Mouse (Mus musculus) heart, adult 9 months (tissue): ENCODE results near the gene Gm21943.
"Not testable (repeated sequence)": the region's sequence is repeated elsewhere in the genome, so short reads cannot be mapped to it uniquely, and the experiment has no call there.

Experiments
- DNase-seq, 2 experiments: peaks; one replicate each; pipeline ENCODE4 v3.0.0; 2022; ENCODE audit warnings: low spot score in 2 of 2

The Gm21943 gene

GRCm38 (mm10) chrY:57533644-57534043 is at the start of gene Gm21943:
Gm21943 (minus strand) TSS chrY:57533744.
- not testable (repeated sequence) for DNase-seq
